24 mouse cellular contexts compared by ENCODE assay signal in genomic region chr5:113726618-113727017, GRCm38 (mm10). TPM values are rescaled to one million over a fixed set of nuclear protein-coding genes. Genes with fewer than 3 reads are reported as not detected.
DNase-seq lines count a peak whose midpoint lies in the region; ATAC-seq lines count a peak whose summit lies in the region.
"Had no signal": no experiment of that assay in that cellular context is flagged by ENCODE, and none has a peak within 500 bp of the region (broad histone marks: within the 10 kb centered on the region; RNA-seq: fewer than 3 reads in every experiment).

No protein-coding gene starts in this region.

- H3K27me3 ChIP-seq in kidney, embryonic 15.5 days = peaks cover 14% of the 10 kb centered on the region
- H3K27me3 ChIP-seq: forebrain, embryonic 13.5 days had no signal

- H3K4me1 ChIP-seq in kidney, embryonic 15.5 days = peaks cover 4% of the 10 kb centered on the region
- H3K4me1 ChIP-seq: heart, embryonic 13.5 days had no signal

- no peak overlapping the region for H3K4me3 ChIP-seq in kidney, embryonic 15.5 days (replicated peaks)
- H3K4me3 ChIP-seq: embryonic facial prominence, embryonic 10.5 days; forebrain, embryonic 13.5 days; gastrocnemius, adult 2 months; heart, embryonic 13.5 days; hindbrain, embryonic 13.5 days had no signal

- H3K9me3 ChIP-seq in kidney, embryonic 15.5 days (replicated peaks) = no peaks in the 10 kb centered on the region
- H3K9me3 ChIP-seq: forebrain, embryonic 13.5 days; heart, embryonic 13.5 days; hindbrain, embryonic 13.5 days had no signal

- WGBS in kidney, embryonic 15.5 days = 79% methylated on average over 6 of the region's 6 CpGs

- H3K9ac ChIP-seq in kidney, embryonic 15.5 days = no peak overlapping the region
- H3K9ac ChIP-seq: forebrain, embryonic 13.5 days; heart, embryonic 13.5 days; hindbrain, embryonic 13.5 days had no signal

- no peaks in the 10 kb centered on the region for H3K36me3 ChIP-seq in kidney, embryonic 15.5 days
- H3K36me3 ChIP-seq: embryonic facial prominence, embryonic 10.5 days; G1E; heart, embryonic 13.5 days; hindbrain, embryonic 13.5 days had no signal

- intact Hi-C loops in heart, postnatal 14 days (cut with DNase I) = no loop called here

- H3K27ac ChIP-seq in kidney, embryonic 15.5 days = no peak overlapping the region
- H3K27ac ChIP-seq: embryonic facial prominence, embryonic 10.5 days; forebrain, embryonic 13.5 days; gastrocnemius, adult 2 months; heart, embryonic 13.5 days; hindbrain, embryonic 13.5 days; hindbrain, postnatal 0 days had no signal

- no peak for ATAC-seq in kidney, embryonic 15.5 days (replicated peaks; ENCODE audit: low FRiP score)
- ATAC-seq: forebrain, embryonic 13.5 days; hindbrain, postnatal 0 days had no signal

- peak; percentile 57 for DNase-seq in MN1 (ENCODE audit: low spot score)
- DNase-seq in cerebellum, adult 18-20 months = peak; percentile 69 to 70
- DNase-seq in cerebellum, adult 9-11 months = peak; percentile 81
- DNase-seq in cerebellum, postnatal 36 days = peak; percentile 66 to 67
- no peak for DNase-seq in spleen, postnatal 36 days (ENCODE audit: low spot score in 2 of 2)
- DNase-seq in heart, postnatal 14 days = no peak
- DNase-seq: adrenal gland, postnatal 10 days; gastrocnemius, adult 2 months; gastrocnemius, postnatal 36 days; heart, adult 11 months; kidney, adult 18-20 months had no signal

- H3K4me2 ChIP-seq in kidney, embryonic 15.5 days = no peak overlapping the region
- H3K4me2 ChIP-seq: forebrain, embryonic 13.5 days; heart, embryonic 13.5 days; hindbrain, embryonic 13.5 days had no signal

RNA-seq across cellular contexts. Expression of gene 1700069L16Rik, which starts 2.0 kb away (rescaled TPM):
- polyA plus RNA-seq in kidney, embryonic 15.5 days (2015; fragmentation: Nextera tagmentation; extraction: Ambion mirVana) = not detected in 2 replicates
- total RNA-seq in heart, postnatal 14 days (2021) = not detected
- total RNA-seq: adrenal gland, postnatal 10 days; adrenal gland, postnatal 4 days; G1E; gastrocnemius, adult 2 months; gastrocnemius, postnatal 36 days; hematopoietic stem cell, adult 5-6 weeks; hindbrain, postnatal 0 days had no signal
- polyA plus RNA-seq: embryonic facial prominence, embryonic 10.5 days; embryonic facial prominence, embryonic 14.5 days; forebrain, embryonic 13.5 days; G1E; heart, embryonic 13.5 days; heart, postnatal 0 days; hindbrain, embryonic 13.5 days; hindbrain, postnatal 0 days; intestine, embryonic 14.5 days; kidney, embryonic 14.5 days had no signal

RNA-seq across cellular contexts. Expression of gene Ficd, which starts 9.0 kb away (rescaled TPM):
- polyA plus RNA-seq in kidney, embryonic 15.5 days (2015; fragmentation: Nextera tagmentation; extraction: Ambion mirVana) = 4.8 and 6.1 TPM in 2 replicates
- total RNA-seq in heart, postnatal 14 days (2021) = 1 to 10 TPM; 4.7 to 5.7 TPM

RNA-seq across cellular contexts. Expression of gene Sart3, which starts 45.7 kb away (rescaled TPM):
- polyA plus RNA-seq in kidney, embryonic 15.5 days (2015; fragmentation: Nextera tagmentation; extraction: Ambion mirVana) = 57.6 and 59.2 TPM in 2 replicates
- total RNA-seq in heart, postnatal 14 days (2021) = 10 to 100 TPM; 15.6 to 16.9 TPM

RNA-seq across cellular contexts. Expression of gene Iscu, which starts 45.9 kb away (rescaled TPM):
- 104 and 112 TPM in 2 replicates for polyA plus RNA-seq in kidney, embryonic 15.5 days (2015; fragmentation: Nextera tagmentation; extraction: Ambion mirVana)
- 100 to 1,000 TPM; 140 to 145 TPM for total RNA-seq in heart, postnatal 14 days (2021)

Comparison
In these comparisons a context has a peak if more than half of its experiments do, and no peak if none do; other contexts are left out.
1. DNase-seq: peak in MN1 (single experiment), cerebellum, adult 18-20 months (2 of 2), cerebellum, adult 9-11 months (single experiment) and cerebellum, postnatal 36 days (2 of 2); none in spleen, postnatal 36 days (0 of 2) and heart, postnatal 14 days (0 of 2).